Mouse (Mus musculus) cortical plate, adult 2 months (tissue): Measurements from ENCODE around the gene Myom1. TPM values are rescaled to one million over a fixed set of nuclear protein-coding genes. Genes with fewer than 3 reads are reported as not detected.

Experiments used
- H3K27ac ChIP-seq: fragments of 200-500 bp; 2 replicates; pipeline ENCODE4 v1.5.1; 2012; ENCODE audit warnings: low read length, control low read depth, inconsistent platforms; ENCODE audit not compliant: insufficient read depth
- H3K4me1 ChIP-seq: fragments of 200-500 bp; 2 replicates; pipeline ENCODE4 v1.6.1; 2011; ENCODE audit warnings: low read length; ENCODE audit not compliant: control insufficient read depth, insufficient read depth
- H3K4me3 ChIP-seq: fragments of 200-500 bp; 2 replicates; pipeline ENCODE4 v1.5.1; 2011; ENCODE audit warnings: mild to moderate bottlenecking, low read length, control low read depth; ENCODE audit not compliant: insufficient read depth
- CTCF ChIP-seq: fragments of 200-500 bp; IDR thresholded peaks from 2 replicates; pipeline ENCODE4 v1.5.1; 2011; ENCODE audit warnings: mild to moderate bottlenecking, control low read depth, low read length; ENCODE audit not compliant: insufficient read depth; ENCODE audit errors: extremely low read depth
- POLR2A ChIP-seq: fragments of 200-500 bp; IDR thresholded peaks from 2 replicates; pipeline ENCODE4 v1.6.1; 2011; ENCODE audit warnings: mild to moderate bottlenecking, low read length, control low read depth; ENCODE audit not compliant: insufficient read depth; ENCODE audit errors: extremely low read depth
- polyA plus RNA-seq: library from polyadenylated mRNA; depleted of rRNA; stranded (reverse); fragments of >200 nt; gene quantifications from 2 replicates; pipeline ENCODE4 v1.2.3, GENCODE M21; 2012

Gene Myom1
- polyA plus RNA-seq, 1 experiment, result 2.1 TPM

GRCm38 (mm10) chr17:71126001-71126400, 123.6 kb downstream of the Myom1 start:
- Histone ChIP-seq H3K27ac (no peak overlapping the region), H3K4me3 (no peak overlapping the region), H3K4me1 (peaks cover 6% of the 10 kb centered on the region)
- TF ChIP-seq POLR2A (no peak), CTCF (no peak)

- no peak overlapping the region for H3K4me3 ChIP-seq
- H3K27ac ChIP-seq, result no peak overlapping the region
- peaks cover 6% of the 10 kb centered on the region for H3K4me1 ChIP-seq
- TF ChIP-seq CTCF (no peak), POLR2A (no peak)
These were observed 125.2 kb downstream of the Myom1 start for GRCm38 (mm10) chr17:71127464-71128110.

DNA sequence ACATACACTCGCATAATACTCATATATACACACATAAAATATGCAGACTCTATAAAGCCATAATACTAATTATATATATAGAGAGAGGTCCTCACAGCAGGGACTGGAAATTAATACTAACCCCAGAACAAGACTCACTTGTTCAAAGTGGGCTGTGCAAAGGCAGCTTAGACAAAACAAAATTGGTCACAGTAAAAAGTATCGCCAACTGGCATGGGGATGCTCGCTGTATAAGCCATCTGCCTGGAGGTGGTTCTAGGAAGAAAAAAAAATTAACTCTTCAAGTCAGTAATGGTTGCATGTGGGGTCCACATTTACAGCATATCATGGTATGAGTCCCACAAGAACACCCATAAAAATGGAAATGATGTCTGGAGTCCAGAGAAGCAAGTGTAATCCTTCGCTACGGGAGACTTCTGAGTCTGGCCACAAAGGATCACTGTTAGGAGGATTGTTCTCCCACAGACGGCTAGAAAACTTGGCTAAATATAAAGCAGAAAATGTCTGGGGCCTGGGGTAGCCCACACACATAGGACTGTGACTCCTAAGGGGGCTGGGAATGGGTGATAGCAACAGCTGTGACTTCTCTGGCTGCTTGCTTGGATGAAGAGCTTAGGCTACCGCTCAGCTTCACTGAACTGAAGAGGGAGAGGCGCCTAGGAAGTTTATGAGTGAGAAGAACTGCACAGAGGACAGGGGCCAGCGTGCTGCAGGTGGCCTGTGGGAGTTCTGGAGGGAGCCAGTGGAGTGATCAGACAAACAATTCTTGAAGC, 127.2 kb downstream of the Myom1 start:
- H3K27ac ChIP-seq, result no peak overlapping the region
- peaks cover under 1% of the 10 kb centered on the region; the same call in 1 of the 2 replicates for H3K4me1 ChIP-seq
- H3K4me3 ChIP-seq, result no peak overlapping the region
- no peak for TF ChIP-seq POLR2A
- TF ChIP-seq CTCF, result no peak

- TF ChIP-seq POLR2A (no peak), CTCF (no peak)
- H3K27ac ChIP-seq, result no peak overlapping the region
- no peaks in the 10 kb centered on the region; the same call in 1 of the 2 replicates for H3K4me1 ChIP-seq
- H3K4me3 ChIP-seq, result no peak overlapping the region
These were observed 129.8 kb downstream of the Myom1 start for GRCm38 (mm10) chr17:71132221-71132620.

DNA sequence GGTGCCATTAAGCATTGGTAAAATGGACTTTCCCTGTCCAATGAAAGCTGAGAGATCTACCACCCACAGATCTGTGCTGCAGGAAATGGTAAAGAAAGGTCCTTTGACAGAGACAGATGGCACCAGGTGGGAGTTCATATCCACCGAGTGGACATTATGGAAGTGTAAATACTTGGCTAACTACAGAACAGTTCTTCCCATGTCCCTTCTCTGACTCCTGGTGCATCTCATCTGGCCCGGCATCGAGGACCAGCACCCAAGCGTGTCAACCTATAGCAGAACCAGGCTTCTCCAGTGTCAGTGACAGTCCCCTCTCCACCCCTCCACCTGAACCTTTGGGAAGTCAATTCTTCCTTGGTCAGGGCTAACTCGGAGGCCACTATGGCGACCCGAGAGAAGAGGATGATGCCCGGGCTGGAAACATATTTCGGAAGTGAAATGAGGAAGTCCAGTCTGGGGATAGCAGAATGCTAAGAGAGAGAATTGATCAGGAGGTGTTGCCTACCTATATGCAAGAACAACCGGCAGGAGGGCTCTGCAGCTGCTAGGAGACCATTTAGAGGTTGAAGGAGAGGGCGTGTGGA, 130.5 kb downstream of the Myom1 start:
- no peaks in the 10 kb centered on the region; the same call in 1 of the 2 replicates for H3K4me1 ChIP-seq
- no peak overlapping the region for H3K4me3 ChIP-seq
- TF ChIP-seq CTCF (no peak), POLR2A (no peak)
- H3K27ac ChIP-seq, result no peak overlapping the region

GRCm38 (mm10) chr17:71134441-71134955, 132.1 kb downstream of the Myom1 start:
- no peak overlapping the region for H3K4me3 ChIP-seq
- TF ChIP-seq POLR2A (no peak), CTCF (no peak)
- peaks cover 1% of the 10 kb centered on the region for H3K4me1 ChIP-seq
- H3K27ac ChIP-seq, result no peak overlapping the region

DNA sequence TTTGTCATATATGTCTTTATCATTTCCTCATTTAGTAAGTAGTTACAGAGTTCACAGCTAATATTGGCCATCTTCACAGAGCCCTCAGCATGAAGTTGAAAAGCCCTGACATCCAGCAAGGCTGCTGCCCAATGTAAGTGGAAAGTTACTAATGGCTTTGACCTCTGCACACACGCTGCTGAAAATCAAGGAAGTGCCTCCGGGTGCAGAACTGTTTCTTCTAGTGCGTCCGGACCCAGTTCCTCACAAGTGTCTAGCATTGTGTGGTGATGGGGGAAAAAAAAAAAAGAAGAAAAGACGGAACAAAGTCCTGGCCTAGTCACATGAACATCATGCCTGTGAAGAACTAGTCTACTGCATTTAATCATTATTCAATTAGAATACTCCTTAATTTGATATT, 132.7 kb downstream of the Myom1 start:
- Histone ChIP-seq H3K4me1 (peaks cover 1% of the 10 kb centered on the region), H3K4me3 (no peak overlapping the region), H3K27ac (no peak overlapping the region)
- TF ChIP-seq CTCF, result no peak
- no peak for TF ChIP-seq POLR2A

DNA sequence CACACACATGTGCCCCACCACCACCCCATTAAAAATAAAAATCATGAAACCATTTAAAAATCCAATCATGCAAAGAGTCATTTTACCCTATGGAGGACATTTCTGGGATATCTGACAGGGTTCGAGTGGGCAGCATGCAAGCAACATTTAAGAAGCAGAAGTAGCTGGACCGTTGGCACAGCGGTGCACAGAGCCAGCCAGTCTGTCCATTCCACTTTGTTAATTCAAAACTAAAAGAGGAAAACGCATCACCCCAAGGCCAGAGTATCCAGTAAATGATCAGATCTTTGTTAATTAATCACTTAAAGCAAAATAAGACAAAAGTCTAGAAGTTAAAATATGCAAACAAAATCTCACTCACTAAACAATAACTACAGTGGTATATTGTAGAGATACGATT, 133.4 kb downstream of the Myom1 start:
- Histone ChIP-seq H3K4me1 (peaks cover 1% of the 10 kb centered on the region), H3K4me3 (no peak overlapping the region), H3K27ac (no peak overlapping the region)
- TF ChIP-seq CTCF (no peak), POLR2A (no peak)

DNA sequence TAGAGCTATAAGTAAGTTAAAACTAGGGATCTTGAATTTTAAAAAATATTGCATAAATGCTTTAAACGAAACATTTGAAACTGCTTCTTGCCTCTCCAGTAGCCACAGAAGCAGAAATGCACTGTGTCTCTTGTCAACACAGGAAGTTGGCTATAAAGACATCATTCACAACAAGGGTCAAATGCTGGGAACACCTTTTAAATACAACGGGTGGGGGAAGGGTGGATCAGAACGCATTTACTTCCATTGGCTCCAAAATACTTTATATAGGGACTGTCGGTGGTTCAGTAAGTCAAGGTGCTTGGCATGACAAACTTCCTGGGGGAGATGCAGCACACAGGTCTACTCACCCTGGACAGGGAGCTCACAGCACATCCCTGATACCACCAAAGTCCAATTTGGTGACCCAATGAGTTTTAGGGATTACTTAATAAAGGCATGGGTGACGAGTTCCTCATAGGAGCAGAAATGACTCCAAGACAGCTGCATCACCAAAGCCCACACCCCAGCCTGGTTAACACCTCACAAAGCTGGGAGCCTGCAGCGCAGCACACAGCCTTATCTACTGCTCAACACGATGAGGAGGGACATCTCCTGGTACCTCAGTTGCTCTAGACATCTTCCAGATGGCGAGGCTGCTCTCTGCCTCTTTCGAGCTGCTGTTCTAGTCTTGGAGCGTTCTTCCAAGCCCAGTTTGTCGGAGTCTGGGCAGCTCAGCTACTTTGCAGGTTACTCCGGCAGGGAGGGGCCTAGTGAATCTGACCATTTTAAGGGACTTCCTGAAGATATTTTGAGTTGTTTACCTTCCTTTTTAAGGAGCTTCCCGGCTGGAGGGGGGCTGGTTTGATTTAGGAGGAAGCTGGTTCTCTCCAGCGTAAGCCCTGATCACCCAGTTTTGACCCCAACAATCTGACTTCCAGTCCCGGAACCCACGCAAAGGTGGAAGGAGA, 134.2 kb downstream of the Myom1 start:
- H3K4me3 ChIP-seq, result no peak overlapping the region
- peaks cover 1% of the 10 kb centered on the region for H3K4me1 ChIP-seq
- TF ChIP-seq POLR2A (no peak), CTCF (no peak)
- H3K27ac ChIP-seq, result no peak overlapping the region
